7 mouse cellular contexts compared by ENCODE assay signal in genomic region chr6:91839010-91839871, GRCm38 (mm10). TPM values are rescaled to one million over a fixed set of nuclear protein-coding genes. Genes with fewer than 3 reads are reported as not detected.
DNase-seq lines count a peak whose midpoint lies in the region; ATAC-seq and TF ChIP-seq lines count a peak whose summit lies in the region.

No protein-coding gene starts in this region.

- H3K9ac ChIP-seq in forebrain, embryonic 16.5 days (replicated peaks; ENCODE audit: low read depth, low read length), result peak overlapping the region; percentile 61
- H3K9ac ChIP-seq in hindbrain, embryonic 13.5 days, result peak overlapping the region; percentile 73
- H3K9ac ChIP-seq in midbrain, embryonic 13.5 days (replicated peaks), result peak overlapping the region; percentile 60

- H3K4me3 ChIP-seq in G1E (ENCODE audit: low read depth, low read length), result no peak overlapping the region
- peak overlapping the region; percentile 44 for H3K4me3 ChIP-seq in forebrain, embryonic 16.5 days (replicated peaks; ENCODE audit: low read length)
- H3K4me3 ChIP-seq in hindbrain, embryonic 13.5 days, result peak overlapping the region; percentile 38
- peak overlapping the region; percentile 46 for H3K4me3 ChIP-seq in left cerebral cortex, adult 2 months
- peak overlapping the region; percentile 34 for H3K4me3 ChIP-seq in midbrain, embryonic 13.5 days (replicated peaks)

- H3K9me3 ChIP-seq in G1E (replicated peaks), result no peaks in the 10 kb centered on the region
- no peaks in the 10 kb centered on the region for H3K9me3 ChIP-seq in forebrain, embryonic 16.5 days (ENCODE audit: control insufficient read depth, low read length)
- H3K9me3 ChIP-seq in hindbrain, embryonic 13.5 days, result no peaks in the 10 kb centered on the region
- H3K9me3 ChIP-seq in midbrain, embryonic 13.5 days, result no peaks in the 10 kb centered on the region

- H3K4me1 ChIP-seq in G1E (ENCODE audit: insufficient read depth, low read depth, low read length), result no peaks in the 10 kb centered on the region
- H3K4me1 ChIP-seq in forebrain, embryonic 16.5 days (replicated peaks; ENCODE audit: control insufficient read depth, insufficient read depth, low read length), result peaks cover 26% of the 10 kb centered on the region
- peaks cover 58% of the 10 kb centered on the region for H3K4me1 ChIP-seq in hindbrain, embryonic 13.5 days (replicated peaks)
- H3K4me1 ChIP-seq in midbrain, embryonic 13.5 days (replicated peaks), result peaks cover 43% of the 10 kb centered on the region

- H3K27me3 ChIP-seq in G1E (ENCODE audit: insufficient read depth, low read length), result peaks cover 5% of the 10 kb centered on the region; the same call in 1 of the 2 replicates
- H3K27me3 ChIP-seq in forebrain, embryonic 16.5 days (replicated peaks; ENCODE audit: control insufficient read depth, insufficient read depth, low read length), result peaks cover 22% of the 10 kb centered on the region
- peaks cover 28% of the 10 kb centered on the region for H3K27me3 ChIP-seq in hindbrain, embryonic 13.5 days
- peaks cover 32% of the 10 kb centered on the region for H3K27me3 ChIP-seq in midbrain, embryonic 13.5 days
- H3K27me3 ChIP-seq in splenic B cell, adult 2 months (ENCODE audit: control insufficient read depth, insufficient read depth, low read length, poor library complexity, severe bottlenecking), result no peaks in the 10 kb centered on the region

- H3K4me2 ChIP-seq in forebrain, embryonic 16.5 days (ENCODE audit: low read length), result peak overlapping the region; percentile 71
- peak overlapping the region; percentile 55 for H3K4me2 ChIP-seq in hindbrain, embryonic 13.5 days
- peak overlapping the region; percentile 50 for H3K4me2 ChIP-seq in midbrain, embryonic 13.5 days (replicated peaks)

- H3K27ac ChIP-seq in forebrain, embryonic 16.5 days (ENCODE audit: low read length), result peak overlapping the region; percentile 93
- peak overlapping the region; percentile 98 for H3K27ac ChIP-seq in hindbrain, embryonic 13.5 days
- peak overlapping the region; percentile 71 for H3K27ac ChIP-seq in left cerebral cortex, adult 2 months
- peak overlapping the region; percentile 95 for H3K27ac ChIP-seq in midbrain, embryonic 13.5 days

- H3K36me3 ChIP-seq in G1E (replicated peaks), result no peaks in the 10 kb centered on the region
- no peaks in the 10 kb centered on the region for H3K36me3 ChIP-seq in forebrain, embryonic 16.5 days (ENCODE audit: control insufficient read depth, insufficient read depth)
- no peaks in the 10 kb centered on the region for H3K36me3 ChIP-seq in hindbrain, embryonic 13.5 days
- no peaks in the 10 kb centered on the region for H3K36me3 ChIP-seq in midbrain, embryonic 13.5 days
- no peaks in the 10 kb centered on the region for H3K36me3 ChIP-seq in splenic B cell, adult 2 months (ENCODE audit: control insufficient read depth, insufficient read depth, low read length, poor library complexity, severe bottlenecking)

- TF ChIP-seq CTCF in G1E (IDR thresholded peaks at IDR 0.05; ENCODE audit: low read depth, low read length), result no peak
- TF ChIP-seq CTCF in left cerebral cortex, adult 2 months (IDR thresholded peaks at IDR 0.05), result no peak

- WGBS in forebrain, embryonic 16.5 days, result under 1% methylated on average over 23 of the region's 23 CpGs
- 4% methylated on average over 23 of the region's 23 CpGs for WGBS in hindbrain, embryonic 13.5 days
- WGBS in midbrain, embryonic 13.5 days, result 4% methylated on average over 23 of the region's 23 CpGs

- intact Hi-C loops in left cerebral cortex, adult 2 months (cut with DNase I), result no loop called here

- ATAC-seq in G1E (ENCODE audit: extremely low read depth, insufficient number of reproducible peaks, low FRiP score, poor library complexity, severe bottlenecking), result no peak
- ATAC-seq in forebrain, embryonic 16.5 days, result peak; percentile 86
- ATAC-seq in hindbrain, embryonic 13.5 days (ENCODE audit: low FRiP score), result peak; percentile 88
- peak; percentile 95 for ATAC-seq in midbrain, embryonic 13.5 days

- DNase-seq in G1E (ENCODE audit: low spot score), result peak; percentile 37
- DNase-seq in adrenal gland, postnatal 10 days, result peak; percentile 90
- peak; percentile 66 to 70 for DNase-seq in left cerebral cortex, adult 2 months (ENCODE audit: extremely low spot score in 1 of 2, low spot score in 2 of 2)
- DNase-seq in splenic B cell, adult 2 months (ENCODE audit: low read depth, low spot score), result peak; percentile 32

RNA-seq across cellular contexts. Expression of gene Grip2, which starts 12.2 kb away (rescaled TPM):
- total RNA-seq in G1E (2014; fragmentation: Nextera tagmentation) (not detected in 2 replicates), G1E (2017) (0.05 and 0.06 TPM in 2 replicates)
- polyA plus RNA-seq in G1E (2012), result not detected in 2 replicates
- 1 to 10 TPM; 1.5 to 2.6 TPM for total RNA-seq in adrenal gland, postnatal 10 days (2021)
- 11.4 and 13.6 TPM in 2 replicates for polyA plus RNA-seq in forebrain, embryonic 16.5 days (2015; fragmentation: Nextera tagmentation; extraction: Ambion mirVana)
- 4.3 and 4.6 TPM in 2 replicates for polyA plus RNA-seq in hindbrain, embryonic 13.5 days (2015; fragmentation: Nextera tagmentation; extraction: Ambion mirVana)
- 10 to 100 TPM; 16.2 to 17.3 TPM for total RNA-seq in left cerebral cortex, adult 2 months (2021)
- polyA plus RNA-seq in midbrain, embryonic 13.5 days (2015; fragmentation: Nextera tagmentation; extraction: Ambion mirVana), result 4.4 and 4.8 TPM in 2 replicates

RNA-seq across cellular contexts. Expression of gene Ccdc174, which starts 38.6 kb away (rescaled TPM):
- total RNA-seq in G1E (2014; fragmentation: Nextera tagmentation) (52.7 and 57.4 TPM in 2 replicates), G1E (2017) (49.5 and 67.9 TPM in 2 replicates)
- 6.2 and 11.8 TPM in 2 replicates for polyA plus RNA-seq in G1E (2012)
- 10 to 100 TPM; 22.8 to 25.1 TPM for total RNA-seq in adrenal gland, postnatal 10 days (2021)
- polyA plus RNA-seq in forebrain, embryonic 16.5 days (2015; fragmentation: Nextera tagmentation; extraction: Ambion mirVana), result 41.0 and 47.0 TPM in 2 replicates
- polyA plus RNA-seq in hindbrain, embryonic 13.5 days (2015; fragmentation: Nextera tagmentation; extraction: Ambion mirVana), result 50.5 TPM in 2 replicates
- total RNA-seq in left cerebral cortex, adult 2 months (2021), result 10 to 100 TPM; 26.2 to 27.0 TPM
- 47.5 and 61.8 TPM in 2 replicates for polyA plus RNA-seq in midbrain, embryonic 13.5 days (2015; fragmentation: Nextera tagmentation; extraction: Ambion mirVana)

Comparison
In these comparisons a context has a peak if more than half of its experiments do, and no peak if none do; other contexts are left out.
1. DNase-seq: peak in every context shown above with its lines; median percentile 90 in adrenal gland, postnatal 10 days; 68 in left cerebral cortex, adult 2 months; 37 in G1E; 32 in splenic B cell, adult 2 months.